Mouse (Mus musculus): ENCODE data around the gene Krtap16-1. TPM values are rescaled to one million over a fixed set of nuclear protein-coding genes. Genes with fewer than 3 reads are reported as not detected.

The Krtap16-1 gene
- total RNA-seq (2023) = not detected

DNA sequence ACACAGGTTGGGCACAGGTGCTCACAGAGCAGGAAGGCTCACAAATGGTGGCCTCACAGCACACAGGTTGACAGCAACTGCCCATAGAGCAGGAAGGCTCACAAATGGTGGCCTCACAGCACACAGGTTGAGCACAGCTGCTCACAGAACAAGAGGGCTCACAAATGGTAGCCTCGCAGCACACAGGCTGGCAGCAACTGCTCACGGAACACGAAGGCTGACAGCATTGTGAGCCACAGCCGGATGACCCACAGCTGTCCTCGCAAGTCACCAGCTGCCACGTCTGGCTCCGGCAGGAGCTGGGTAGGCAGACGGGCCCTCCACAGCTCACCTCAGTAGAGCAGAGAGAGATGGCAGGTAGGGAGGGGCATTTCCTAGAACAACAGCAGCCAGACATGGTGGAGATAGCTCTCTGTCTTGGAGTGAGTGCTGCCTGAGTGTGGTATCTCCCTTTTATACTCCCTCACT, at the start of gene Krtap16-1:
Krtap16-1 (minus strand) TSS at position 418 of the 468 bp plus-strand sequence.

DNA sequence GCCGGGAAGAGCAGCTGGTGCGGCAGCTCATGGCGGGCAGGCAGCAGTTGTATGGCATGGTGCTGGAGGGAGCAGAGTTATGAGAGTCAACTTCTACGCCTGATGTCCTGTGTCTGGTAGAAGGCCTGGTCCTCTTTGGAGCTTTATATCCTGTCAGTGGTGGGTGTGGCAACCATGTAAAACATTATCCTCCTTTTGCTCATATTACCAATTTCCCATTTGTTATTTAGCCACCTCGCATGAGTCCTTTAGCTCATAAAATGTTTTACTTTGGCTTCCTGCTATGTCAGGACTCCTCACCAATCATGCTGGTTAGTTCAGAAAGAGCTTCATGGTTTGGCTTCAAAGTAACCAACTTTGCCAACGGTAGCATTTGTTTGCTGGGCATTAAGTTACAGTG, 43.4 kb upstream of the Krtap16-1 start, which contains the start of gene Krt33b:
Krt33b (minus strand) TSS at position 101 of the 400 bp plus-strand sequence.

GRCm38 (mm10) chr11:100016112-100016511, 29.7 kb upstream of the Krtap16-1 start, which contains the start of gene Krt33a:
Gene Krt33a, minus strand, starts transcription at chr11:100016212.

GRCm38 (mm10) chr11:99993620-99994383, 7.4 kb upstream of the Krtap16-1 start, which contains the start of gene Krtap17-1:
Gene Krtap17-1, minus strand, starts transcription at chr11:99993994.

GRCm38 (mm10) chr11:99978953-99979352, 7.4 kb downstream of the Krtap16-1 start, which contains the start of gene Krtap29-1:
Gene Krtap29-1, minus strand, starts transcription at chr11:99979053.

DNA sequence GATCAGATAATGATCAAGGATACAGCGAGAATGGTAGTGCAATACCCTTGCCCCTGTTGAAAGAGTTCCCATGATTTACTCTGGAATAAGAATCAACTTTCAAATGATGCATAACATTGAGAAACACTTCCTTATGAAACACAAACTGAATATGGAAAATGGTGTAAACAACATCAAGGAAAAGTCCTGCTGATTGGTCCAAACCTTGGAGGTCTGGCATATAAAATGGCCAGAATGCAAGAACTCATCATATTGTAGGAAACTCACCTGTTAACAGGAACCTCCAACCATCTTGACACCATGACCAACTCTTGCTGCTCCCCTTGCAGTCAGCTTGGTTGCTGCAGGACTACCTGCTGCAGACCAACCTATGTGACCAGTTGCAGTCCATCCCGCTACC, 38.2 kb downstream of the Krtap16-1 start, which contains the start of gene Krtap9-5:
Krtap9-5 (plus strand) TSS at position 301 of the 400 bp plus-strand sequence.

DNA sequence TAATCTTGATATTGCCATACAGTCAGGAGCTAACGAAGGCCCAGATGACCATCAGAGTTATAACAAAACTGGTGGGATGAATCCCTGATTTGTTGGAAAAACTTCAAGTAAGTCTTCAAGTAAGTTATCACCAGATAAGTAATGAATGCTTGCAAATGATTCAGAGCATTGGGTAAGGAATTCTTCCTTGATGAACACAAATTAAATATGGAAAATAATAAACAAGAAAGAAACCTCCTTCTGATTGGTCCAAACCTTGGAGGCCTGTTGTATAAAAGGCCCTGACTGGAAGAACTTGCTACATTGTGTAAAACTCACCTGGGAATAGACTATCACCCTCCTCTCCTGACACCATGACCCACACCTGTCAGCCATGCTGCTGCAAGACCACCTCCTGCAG, 50.4 kb downstream of the Krtap16-1 start, which contains the start of gene Krtap31-2:
Krtap31-2 (plus strand) TSS at position 301 of the 400 bp plus-strand sequence.

Other genes starting within 250 kb of the Krtap16-1 start
- gene Gm11595, start 213.7 kb downstream of the Krtap16-1 start, total RNA-seq (2023) = not detected
- gene Krtap4-8, start 205.9 kb downstream of the Krtap16-1 start, total RNA-seq (2023) = not detected
- gene Krtap4-9, start 201.4 kb downstream of the Krtap16-1 start, total RNA-seq (2023) = not detected
- not detected for gene Gm11596, start 193.1 kb downstream of the Krtap16-1 start, total RNA-seq (2023)
- gene Gm11569, start 187.7 kb downstream of the Krtap16-1 start, total RNA-seq (2023) = not detected
- gene Gm11554, start 182.2 kb downstream of the Krtap16-1 start, total RNA-seq (2023) = not detected
- not detected for gene Krtap4-13, start 176.7 kb downstream of the Krtap16-1 start, total RNA-seq (2023)
- not detected for gene Gm11564, start 170.9 kb downstream of the Krtap16-1 start, total RNA-seq (2023)
- not detected for gene 2300003K06Rik, start 148.5 kb downstream of the Krtap16-1 start, total RNA-seq (2023)
- not detected for gene Krtap4-16, start 135.0 kb downstream of the Krtap16-1 start, total RNA-seq (2023)
- gene Gm11568, start 128.7 kb downstream of the Krtap16-1 start, total RNA-seq (2023) = not detected
- not detected for gene Gm11559, start 122.1 kb downstream of the Krtap16-1 start, total RNA-seq (2023)
- gene Krtap9-1, start 113.2 kb downstream of the Krtap16-1 start, total RNA-seq (2023) = not detected
- not detected for gene Gm11567, start 107.4 kb downstream of the Krtap16-1 start, total RNA-seq (2023)
- gene Krtap31-1, start 78.7 kb downstream of the Krtap16-1 start, total RNA-seq (2023) = not detected
- not detected for gene Gm11565, start 71.8 kb downstream of the Krtap16-1 start, total RNA-seq (2023)
- gene Krtap31-2, start 50.3 kb downstream of the Krtap16-1 start, total RNA-seq (2023) = not detected
- gene Krtap9-5, start 38.1 kb downstream of the Krtap16-1 start, total RNA-seq (2023) = not detected
- not detected for gene Krtap29-1, start 7.5 kb downstream of the Krtap16-1 start, total RNA-seq (2023)
- gene Krtap17-1, start 7.4 kb upstream of the Krtap16-1 start, total RNA-seq (2023) = not detected
- gene Krt33a, start 29.6 kb upstream of the Krtap16-1 start, total RNA-seq (2023) = not detected
- not detected for gene Krt33b, start 43.3 kb upstream of the Krtap16-1 start, total RNA-seq (2023)
- gene Krt34, start 55.0 kb upstream of the Krtap16-1 start, total RNA-seq (2023) = not detected
- not detected for gene Krt31, start 64.0 kb upstream of the Krtap16-1 start, total RNA-seq (2023)
- not detected for gene Krt32, start 101.6 kb upstream of the Krtap16-1 start, total RNA-seq (2023)
- not detected for gene Krt35, start 109.6 kb upstream of the Krtap16-1 start, total RNA-seq (2023)
- not detected for gene Krt36, start 119.0 kb upstream of the Krtap16-1 start, total RNA-seq (2023)
- gene Krt13, start 135.0 kb upstream of the Krtap16-1 start, total RNA-seq (2023) = not detected
- gene Krt15, start 149.3 kb upstream of the Krtap16-1 start, total RNA-seq (2023) = not detected
- not detected for gene Krt19, start 162.1 kb upstream of the Krtap16-1 start, total RNA-seq (2023)
- not detected for gene Krt9, start 206.6 kb upstream of the Krtap16-1 start, total RNA-seq (2023)
- not detected for gene Krt14, start 221.0 kb upstream of the Krtap16-1 start, total RNA-seq (2023)